Mouse (Mus musculus) bone marrow macrophage, adult 2 months (primary cell): ENCODE measurements around the gene Olfr1354.
"Not testable (repeated sequence)": the region's sequence is repeated elsewhere in the genome, so short reads cannot be mapped to it uniquely, and the experiment has no call there.

Experiments used
- CTCF ChIP-seq: IDR thresholded peaks from 2 replicates; pipeline ENCODE4 v1.5.1; 2012; ENCODE audit warnings: low read depth, mild to moderate bottlenecking, low read length, moderate library complexity
- POLR2A ChIP-seq: IDR thresholded peaks from 2 replicates; pipeline ENCODE4 v1.6.1; 2012; ENCODE audit warnings: mild to moderate bottlenecking, low read depth, low read length, borderline replicate concordance

- TF ChIP-seq CTCF, POLR2A: not testable (repeated sequence)
These were observed 50.0 kb downstream of the Olfr1354 start, which contains the start of gene Olfr1353 for GRCm38 (mm10) chr10:78963009-78963408.
